Mouse (Mus musculus): Measurements from ENCODE around the gene Atp5d.

Atp5d gene

GRCm38 (mm10) chr10:80138553-80139438 lies at the start of gene Atp5d:
Gene Atp5d (plus strand): TSS chr10:80138632.
- DNase-seq (ENCODE audit: low spot score in 2 of 2): peak; percentile 60 to 61

GRCm38 (mm10) chr10:80089146-80089545 lies 49.3 kb upstream of the Atp5d start:
- no peak for DNase-seq (ENCODE audit: low spot score in 2 of 2)

GRCm38 (mm10) chr10:80091527-80091926 lies 46.9 kb upstream of the Atp5d start:
- DNase-seq (ENCODE audit: low spot score in 2 of 2): no peak

GRCm38 (mm10) chr10:80092690-80093089 lies 45.7 kb upstream of the Atp5d start:
- no peak for DNase-seq (ENCODE audit: low spot score in 2 of 2)

GRCm38 (mm10) chr10:80094085-80094484 lies 44.3 kb upstream of the Atp5d start:
- DNase-seq (ENCODE audit: low spot score in 2 of 2): peak in 1 of 2 experiments; percentile 23

GRCm38 (mm10) chr10:80094684-80095083 lies 43.7 kb upstream of the Atp5d start:
- no peak for DNase-seq (ENCODE audit: low spot score in 2 of 2)

- no peak for DNase-seq (ENCODE audit: low spot score in 2 of 2)
Observed at GRCm38 (mm10) chr10:80095547-80095946, 42.9 kb upstream of the Atp5d start.

- no peak for DNase-seq (ENCODE audit: low spot score in 2 of 2)
Observed at GRCm38 (mm10) chr10:80097275-80097674, 41.2 kb upstream of the Atp5d start.

- DNase-seq (ENCODE audit: low spot score in 2 of 2): no peak
Observed at GRCm38 (mm10) chr10:80098630-80099029, 39.8 kb upstream of the Atp5d start.

- peak in 1 of 2 experiments; percentile 28 for DNase-seq (ENCODE audit: low spot score in 2 of 2)
Observed at GRCm38 (mm10) chr10:80100982-80101381, 37.5 kb upstream of the Atp5d start.

GRCm38 (mm10) chr10:80102216-80102915 lies 36.1 kb upstream of the Atp5d start:
- DNase-seq (ENCODE audit: low spot score in 2 of 2): peak; percentile 81 to 87

- no peak for DNase-seq (ENCODE audit: low spot score in 2 of 2)
Observed at GRCm38 (mm10) chr10:80103032-80103431, 35.4 kb upstream of the Atp5d start.

GRCm38 (mm10) chr10:80104181-80104580 lies 34.3 kb upstream of the Atp5d start:
- no peak for DNase-seq (ENCODE audit: low spot score in 2 of 2)

- DNase-seq (ENCODE audit: low spot score in 2 of 2): no peak
Observed at GRCm38 (mm10) chr10:80105460-80105859, 33.0 kb upstream of the Atp5d start, which contains the start of gene Sbno2. Gene Sbno2 (minus strand): TSS chr10:80105571.

- DNase-seq (ENCODE audit: low spot score in 2 of 2): no peak
Observed at GRCm38 (mm10) chr10:80105926-80106325, 32.5 kb upstream of the Atp5d start.

- DNase-seq (ENCODE audit: low spot score in 2 of 2): no peak
Observed at GRCm38 (mm10) chr10:80107678-80108077, 30.8 kb upstream of the Atp5d start.

- peak; percentile 89 to 92 for DNase-seq (ENCODE audit: low spot score in 2 of 2)
Observed at GRCm38 (mm10) chr10:80114341-80115284, 23.8 kb upstream of the Atp5d start.

GRCm38 (mm10) chr10:80115290-80115943 lies 23.0 kb upstream of the Atp5d start, which contains the start of gene Stk11:
Gene Stk11 (plus strand): TSS chr10:80115803.
- DNase-seq (ENCODE audit: low spot score in 2 of 2): peak; percentile 100

GRCm38 (mm10) chr10:80115944-80116335 lies 22.5 kb upstream of the Atp5d start:
- DNase-seq (ENCODE audit: low spot score in 2 of 2): no peak

GRCm38 (mm10) chr10:80116563-80116926 lies 21.9 kb upstream of the Atp5d start:
- peak in 1 of 2 experiments; percentile 41 for DNase-seq (ENCODE audit: low spot score in 2 of 2)

Data from heart, adult 9 months (tissue).